Mouse (Mus musculus): Measurements from ENCODE around the gene Osgin1.

DNA sequence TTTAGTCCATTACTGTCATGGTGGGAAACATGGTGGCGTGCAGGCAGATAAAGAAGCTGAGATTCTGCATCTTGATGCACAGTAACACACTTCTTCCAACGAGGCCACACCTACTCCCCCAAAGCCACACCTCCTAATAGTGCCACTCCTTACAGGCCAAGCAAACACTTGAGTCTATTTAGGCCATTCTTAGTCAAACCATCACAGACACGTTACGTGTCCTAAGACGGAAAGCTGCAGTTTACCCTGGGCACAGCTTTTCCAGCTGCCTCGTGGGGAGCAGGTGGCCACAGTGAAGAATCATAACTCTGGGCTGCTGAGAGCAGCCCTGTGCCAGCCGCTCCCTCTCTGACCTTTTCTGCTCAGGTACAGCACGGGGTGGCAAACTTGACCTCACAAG is 25.6 kb upstream of the Osgin1 start:
- TF ChIP-seq CTCF (IDR thresholded peaks at IDR 0.05; ENCODE audit: low read depth, low read length): no peak
- TF ChIP-seq POLR2A (IDR thresholded peaks at IDR 0.05; ENCODE audit: extremely low read depth, insufficient read depth, low read length): no peak
